Mouse (Mus musculus) urinary bladder, adult 2 months (tissue): ENCODE data around the gene Copg1. TPM values are rescaled to one million over a fixed set of nuclear protein-coding genes. Genes with fewer than 3 reads are reported as not detected.

ENCODE experiments used
- DNase-seq: peaks from one replicate; pipeline ENCODE4 v3.0.0; 2022; ENCODE audit warnings: low spot score
- polyA plus RNA-seq: library from polyadenylated mRNA; depleted of rRNA; stranded (reverse); fragments of >200 nt; gene quantifications from 2 replicates; pipeline ENCODE4 v1.2.3, GENCODE M21; 2012; rRNA removed

Gene Copg1
- 35.5 and 65.3 TPM in 2 replicates for polyA plus RNA-seq

DNA sequence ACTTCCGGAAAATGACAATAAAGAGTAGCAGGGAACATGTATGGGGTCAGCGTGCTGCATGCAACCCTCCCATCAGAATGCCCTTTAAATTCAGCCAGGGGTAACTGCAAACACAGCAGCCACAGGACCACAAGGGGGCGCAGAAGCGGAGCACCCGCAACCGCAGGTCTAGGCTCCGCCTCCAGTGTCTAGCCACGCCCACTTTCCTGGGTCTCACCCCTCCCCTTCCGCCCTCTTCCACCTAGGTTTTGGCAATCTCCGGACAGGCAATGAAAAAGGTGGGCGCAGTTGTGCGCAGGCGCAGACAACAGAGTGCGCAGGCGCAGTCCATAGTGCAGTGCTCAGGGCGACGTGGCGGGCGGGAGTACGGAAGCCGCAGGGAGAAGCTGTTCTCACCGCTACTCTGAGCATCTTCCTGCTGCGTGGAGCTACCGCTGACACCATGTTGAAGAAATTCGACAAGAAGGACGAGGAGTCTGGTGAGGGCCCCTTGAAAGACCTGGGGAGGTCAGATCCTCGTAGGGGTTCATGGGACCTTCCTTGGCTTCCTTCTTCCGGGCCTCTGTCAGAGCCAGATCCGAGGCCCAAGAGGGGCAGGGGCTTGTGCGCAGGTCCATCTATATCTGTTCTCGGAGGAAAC, at the start of gene Copg1:
Gene Copg1 (plus strand): TSS at position 221 of the 640 bp plus-strand sequence.
- peak; percentile 99 for DNase-seq

DNA sequence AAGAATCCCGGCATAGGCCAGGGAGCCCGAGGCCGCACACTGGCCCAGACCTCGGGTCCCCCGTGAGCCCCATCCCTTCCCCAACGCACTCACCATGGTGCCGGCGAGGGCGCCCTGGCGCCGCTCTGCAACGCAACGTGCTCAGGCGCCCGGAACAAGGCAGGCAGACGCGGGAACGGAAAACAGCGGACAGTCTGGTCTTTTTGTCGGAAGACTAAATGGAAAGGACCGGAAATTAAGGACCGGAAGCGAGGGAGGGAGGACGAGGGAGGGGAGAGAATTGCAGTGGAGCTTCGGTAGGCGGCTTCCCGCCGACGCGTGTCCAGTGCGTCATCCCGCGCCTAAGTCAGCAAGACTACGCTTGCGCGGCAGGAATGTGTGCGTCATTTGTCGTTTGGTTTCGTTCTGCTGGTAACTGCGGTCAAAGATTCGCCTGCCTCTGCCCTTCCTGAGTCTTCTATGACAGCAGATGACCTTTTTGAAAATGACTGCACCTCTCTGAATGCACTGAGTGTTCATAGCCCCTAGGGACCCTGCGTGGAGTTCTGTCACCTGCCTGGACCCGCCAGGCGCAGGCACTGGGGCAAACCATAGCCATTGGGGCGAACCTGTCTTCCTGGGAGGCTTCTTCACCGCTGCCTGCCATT, 48.9 kb upstream of the Copg1 start, which contains the start of gene Isy1:
Gene Isy1 (minus strand): TSS at position 248 of the 647 bp plus-strand sequence.
- peak; percentile 72 for DNase-seq

DNA sequence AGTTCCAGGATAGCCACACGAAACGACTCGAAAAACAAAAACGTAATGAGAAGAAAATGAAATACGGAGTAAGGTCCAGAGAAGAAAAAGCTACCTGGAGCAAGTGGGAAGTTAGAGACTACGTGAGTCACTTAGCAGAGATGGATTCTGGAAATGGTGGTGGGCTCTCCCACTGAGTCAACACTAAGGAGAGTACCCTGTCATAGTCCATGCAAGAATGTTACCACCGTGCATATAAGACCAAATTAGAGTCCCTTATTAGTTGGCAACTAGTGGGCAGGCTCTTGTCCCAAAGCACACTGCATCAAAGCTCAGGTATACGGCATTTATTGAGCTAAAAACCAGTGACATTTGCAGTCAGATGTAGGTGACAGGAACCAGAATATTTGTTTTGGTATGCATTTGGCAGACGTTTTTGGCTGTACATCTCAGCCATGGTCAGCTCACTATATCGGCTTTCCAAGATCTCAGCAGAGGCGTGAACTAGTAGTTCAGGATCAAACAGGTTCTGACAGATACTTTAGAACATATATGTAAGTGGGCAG, 47.7 kb upstream of the Copg1 start:
- DNase-seq = no peak

GRCm38 (mm10) chr6:87841635-87842034, 46.0 kb upstream of the Copg1 start:
- no peak for DNase-seq

GRCm38 (mm10) chr6:87842254-87842653, 45.4 kb upstream of the Copg1 start:
- DNase-seq = no peak

- DNase-seq = no peak
Measured at GRCm38 (mm10) chr6:87845031-87845695, 42.5 kb upstream of the Copg1 start.

DNA sequence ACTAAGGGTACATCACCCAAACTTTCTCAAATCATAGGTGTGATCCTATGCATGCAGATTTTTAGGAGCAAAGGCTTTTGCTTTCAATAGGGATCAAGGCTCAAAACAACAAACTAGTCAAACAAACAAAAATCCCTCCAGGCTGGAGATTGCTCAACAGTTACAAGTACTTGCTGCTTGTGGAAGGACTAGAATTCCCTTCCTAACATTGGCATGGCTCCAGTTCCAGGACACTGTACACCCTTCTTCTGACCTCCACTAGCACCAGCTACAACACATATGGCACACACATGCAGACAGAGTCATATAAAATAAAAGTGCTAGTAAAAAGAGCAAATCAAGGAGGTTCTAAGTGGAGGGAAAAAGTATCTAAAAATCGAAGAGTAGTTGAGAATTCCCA, 40.8 kb upstream of the Copg1 start:
- no peak for DNase-seq

DNA sequence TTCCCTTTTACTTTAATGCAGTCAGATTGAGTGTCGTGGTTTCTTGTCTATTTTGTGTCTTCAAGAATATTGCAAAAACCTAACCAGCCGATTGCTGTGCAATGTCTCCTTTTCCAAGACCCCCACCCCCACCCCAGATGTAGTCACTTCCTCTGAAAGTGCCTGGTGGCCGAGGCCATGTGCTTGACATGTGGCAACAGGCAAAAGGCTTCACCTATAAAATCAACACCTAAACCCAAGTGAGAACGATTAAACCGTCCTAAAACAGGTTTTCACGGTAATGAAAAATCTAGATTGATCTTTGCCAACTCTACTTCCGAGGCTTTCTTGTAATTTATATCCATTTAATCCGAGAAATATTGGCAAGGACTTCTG, 37.8 kb upstream of the Copg1 start:
- no peak for DNase-seq

DNA sequence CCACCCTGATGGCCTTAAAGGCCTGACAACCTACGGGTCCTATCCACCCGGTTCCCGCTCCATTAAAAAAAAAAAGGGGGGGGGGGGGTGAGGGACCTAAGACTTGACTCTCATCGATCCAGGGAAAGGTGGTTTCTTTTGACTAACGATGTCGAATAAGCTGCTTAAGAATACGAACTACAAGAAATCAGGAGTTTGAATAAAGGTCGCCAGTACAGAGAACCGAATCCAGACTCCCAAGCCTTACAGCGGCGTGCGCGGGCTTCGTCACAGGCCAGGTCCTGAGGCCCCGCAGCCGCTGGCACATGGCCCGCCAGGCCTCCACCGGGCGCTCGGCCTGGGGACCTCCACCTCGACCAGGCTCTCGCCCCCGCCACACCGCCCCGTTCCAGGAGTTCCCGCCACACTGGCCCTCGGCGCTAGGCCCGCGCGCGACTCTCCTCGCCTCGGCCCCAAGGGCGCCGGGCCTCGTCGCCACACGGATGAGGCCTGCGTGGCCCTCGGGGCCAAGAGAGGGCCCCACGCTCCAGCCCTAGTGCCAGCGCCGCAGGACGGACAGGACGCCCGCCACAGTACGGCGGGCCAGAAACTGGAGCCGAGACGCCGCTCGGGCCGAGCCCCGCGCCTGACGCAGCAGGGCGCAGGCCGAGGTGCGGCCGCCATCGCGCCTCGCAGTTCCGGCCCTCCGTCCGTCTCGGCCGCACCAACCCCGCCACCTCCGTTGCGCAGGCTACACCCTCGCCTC, 37.3 kb upstream of the Copg1 start:
- peak; percentile 70 for DNase-seq

GRCm38 (mm10) chr6:87850900-87851614, 36.6 kb upstream of the Copg1 start, which contains the start of gene Cnbp:
Cnbp (minus strand) TSS chr6:87851106.
- DNase-seq = peak; percentile 94

DNA sequence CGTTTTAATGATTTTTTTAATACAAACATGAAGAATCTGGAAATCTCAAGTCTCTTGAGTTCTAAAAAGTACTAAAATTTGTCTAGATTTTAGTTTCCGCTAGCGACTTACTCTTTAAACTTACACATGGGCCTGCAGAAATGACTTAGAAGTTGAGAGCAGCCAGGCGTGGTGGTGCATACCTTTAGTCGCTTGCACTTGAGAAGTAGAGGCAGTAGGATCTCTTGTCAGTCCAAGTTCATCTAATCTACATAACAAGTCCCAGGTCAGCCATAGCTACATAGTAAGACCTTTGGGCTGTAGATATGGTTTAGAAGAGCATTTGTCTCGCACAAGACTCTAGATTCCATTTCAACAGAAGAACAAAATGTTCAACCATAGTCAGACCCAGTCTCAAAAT, 35.7 kb upstream of the Copg1 start:
- no peak for DNase-seq

DNA sequence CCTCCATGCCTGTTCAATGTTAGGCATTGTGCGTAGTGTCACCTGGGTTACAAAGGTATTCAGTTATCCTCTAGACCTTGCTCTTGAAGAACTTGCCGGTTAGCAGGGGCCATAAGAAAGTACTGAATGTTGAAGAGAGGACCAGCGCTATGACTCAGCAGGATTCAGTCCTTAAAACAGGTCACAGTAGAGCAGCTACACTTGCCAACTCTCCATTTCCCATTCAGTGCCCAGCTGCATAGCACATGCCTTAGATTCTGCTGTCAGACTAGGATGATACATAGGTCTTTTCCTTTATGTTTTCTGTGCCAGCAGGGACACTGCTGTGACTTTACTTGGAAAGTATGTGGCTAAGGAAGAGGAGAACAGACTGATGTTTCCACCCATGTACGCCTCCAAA, 34.2 kb upstream of the Copg1 start:
- no peak for DNase-seq

GRCm38 (mm10) chr6:87857071-87857470, 30.5 kb upstream of the Copg1 start:
- no peak for DNase-seq

DNA sequence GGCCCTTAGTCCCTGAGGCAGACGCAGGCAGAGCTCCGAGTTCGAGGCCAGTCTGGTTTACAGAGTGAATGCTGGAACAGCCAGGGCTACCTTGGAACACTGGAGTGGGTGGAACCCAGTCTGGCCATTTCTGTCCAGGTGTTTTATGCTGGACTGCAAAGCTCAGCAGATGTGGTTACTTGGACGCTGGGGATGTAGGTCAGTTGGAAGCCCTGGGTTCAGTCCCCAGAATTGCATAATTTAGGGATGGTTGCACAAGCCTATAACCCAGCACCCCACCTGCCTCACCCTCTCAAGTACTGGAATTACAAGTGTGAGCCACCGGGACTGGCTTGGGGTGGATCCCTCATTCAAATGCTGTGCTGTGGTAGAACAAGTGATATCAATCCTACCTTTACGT, 21.4 kb upstream of the Copg1 start:
- DNase-seq = no peak

- no peak for DNase-seq
Measured at GRCm38 (mm10) chr6:87867256-87867655, 20.4 kb upstream of the Copg1 start.

DNA sequence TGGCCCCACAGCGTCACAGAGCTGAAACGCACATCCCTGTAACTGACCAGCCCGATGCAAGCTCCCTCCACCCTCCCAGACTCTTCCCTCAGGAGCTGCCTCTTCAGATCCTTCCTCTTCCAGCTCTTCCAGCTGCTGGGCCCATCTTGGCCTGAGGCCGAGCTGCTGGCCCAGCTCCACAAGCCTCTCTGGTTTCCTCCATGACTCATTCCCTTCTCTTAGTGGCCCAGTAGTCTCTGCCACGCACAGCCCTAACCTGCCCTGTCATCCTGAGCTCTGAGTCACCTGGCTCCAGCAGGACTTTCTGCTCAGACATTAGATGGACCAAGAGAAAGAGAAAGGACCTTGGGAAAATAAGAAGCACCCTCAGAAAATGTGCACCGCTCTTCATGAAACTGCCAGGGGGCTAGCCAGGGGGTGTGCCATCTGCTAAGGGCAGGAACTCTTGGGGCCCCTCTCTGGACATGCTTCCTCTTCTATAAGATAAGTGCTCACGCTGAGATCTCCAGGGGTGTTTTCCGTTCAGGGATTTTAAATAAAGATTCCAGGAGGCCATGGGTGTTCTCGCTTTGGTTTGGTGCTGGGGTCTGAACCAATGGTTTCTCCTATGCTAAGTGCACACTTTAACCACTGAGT, 18.6 kb upstream of the Copg1 start:
- DNase-seq = peak; percentile 63

- DNase-seq = no peak
Measured at GRCm38 (mm10) chr6:87870440-87870839, 17.2 kb upstream of the Copg1 start.

- DNase-seq = no peak
Measured at GRCm38 (mm10) chr6:87871240-87871639, 16.4 kb upstream of the Copg1 start.

- DNase-seq = no peak
Measured at GRCm38 (mm10) chr6:87873104-87873503, 14.5 kb upstream of the Copg1 start.

DNA sequence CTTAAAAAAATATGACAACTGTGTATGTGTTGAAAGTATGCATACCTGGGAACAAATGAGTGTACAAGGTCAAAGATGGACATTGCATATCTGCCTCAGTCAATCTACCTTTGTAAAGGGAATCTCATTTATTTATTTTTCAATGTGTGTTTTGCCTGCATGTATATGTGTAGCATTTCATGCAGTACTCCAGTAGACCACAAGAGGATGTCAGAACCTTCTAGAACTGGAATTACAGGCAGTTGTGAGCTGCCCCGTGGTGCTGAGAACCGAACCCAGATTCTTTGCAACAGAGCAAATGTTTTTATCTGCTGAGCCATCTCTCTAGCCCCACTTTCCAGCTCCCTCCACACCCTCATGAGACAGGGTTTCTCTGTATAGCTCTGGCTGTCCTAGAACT, 13.7 kb upstream of the Copg1 start:
- DNase-seq = no peak

DNA sequence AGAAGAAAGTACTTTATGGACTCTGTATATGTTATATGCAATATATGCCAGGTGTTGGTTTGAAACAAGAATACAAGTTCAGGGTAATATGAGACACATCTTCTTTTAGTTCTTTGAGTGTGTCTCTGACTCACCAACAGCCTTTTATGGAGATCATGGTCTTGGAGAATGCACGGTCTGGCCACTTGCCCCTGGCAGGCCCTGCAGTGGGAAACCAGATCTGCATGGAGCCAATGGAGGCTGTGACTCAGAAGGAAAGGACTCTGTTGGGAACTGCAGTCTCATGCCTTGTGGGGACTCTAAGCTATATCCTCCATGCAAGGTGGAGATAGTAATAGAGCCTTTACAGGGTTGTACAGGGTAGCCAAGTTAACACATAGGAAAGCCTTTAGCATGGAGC, 12.5 kb upstream of the Copg1 start:
- DNase-seq = no peak
